Mouse (Mus musculus) ES-E14 (cell line): ENCODE measurements around the gene Gm26897.

Experiments
- CHD2 ChIP-seq: IDR thresholded peaks from 2 replicates; pipeline ENCODE4 v1.6.1; 2014; ENCODE audit warnings: mild to moderate bottlenecking, low read depth, low read length, inconsistent platforms
- MAFK ChIP-seq: IDR thresholded peaks from 2 replicates; pipeline ENCODE4 v1.6.1; 2014; ENCODE audit warnings: mild to moderate bottlenecking, low read depth, low read length, inconsistent platforms; ENCODE audit not compliant: insufficient read depth
- ZNF384 ChIP-seq: IDR thresholded peaks from 2 replicates; pipeline ENCODE4 v1.6.1; 2012; ENCODE audit warnings: low read depth, low read length, inconsistent platforms

GRCm38 (mm10) chr5:111733851-111734250, at the start of gene Gm26897:
- TF ChIP-seq CHD2 (no peak), ZNF384 (no peak), MAFK (no peak)
